Mouse (Mus musculus) brain, embryonic 14.5 days (tissue): ENCODE results near the gene Lamc2. TPM values are rescaled to one million over a fixed set of nuclear protein-coding genes. Genes with fewer than 3 reads are reported as not detected.

ENCODE experiments used
- DNase-seq: peaks from one replicate; pipeline ENCODE4 v3.0.0-alpha.2; 2011; ENCODE audit warnings: low read depth
- CTCF ChIP-seq: fragments of 200-500 bp; IDR thresholded peaks from 2 replicates; pipeline ENCODE4 v1.5.1; 2012; ENCODE audit warnings: inconsistent platforms, mild to moderate bottlenecking, moderate library complexity, borderline replicate concordance; ENCODE audit not compliant: insufficient read depth, insufficient read length; ENCODE audit errors: extremely low read depth
- POLR2A ChIP-seq: fragments of 200-500 bp; IDR thresholded peaks from 2 replicates; pipeline ENCODE4 v1.6.1; 2012; ENCODE audit warnings: mild to moderate bottlenecking, inconsistent platforms, borderline replicate concordance; ENCODE audit not compliant: poor library complexity, insufficient read depth, insufficient read length, severe bottlenecking; ENCODE audit errors: extremely low read depth
- polyA plus RNA-seq: library from polyadenylated mRNA; depleted of rRNA; stranded (reverse); fragments of >200 nt; gene quantifications from 2 replicates; pipeline ENCODE4 v1.2.3, GENCODE M21; 2012

Gene Lamc2
- polyA plus RNA-seq, 1 experiment, result 2.0 TPM

DNA sequence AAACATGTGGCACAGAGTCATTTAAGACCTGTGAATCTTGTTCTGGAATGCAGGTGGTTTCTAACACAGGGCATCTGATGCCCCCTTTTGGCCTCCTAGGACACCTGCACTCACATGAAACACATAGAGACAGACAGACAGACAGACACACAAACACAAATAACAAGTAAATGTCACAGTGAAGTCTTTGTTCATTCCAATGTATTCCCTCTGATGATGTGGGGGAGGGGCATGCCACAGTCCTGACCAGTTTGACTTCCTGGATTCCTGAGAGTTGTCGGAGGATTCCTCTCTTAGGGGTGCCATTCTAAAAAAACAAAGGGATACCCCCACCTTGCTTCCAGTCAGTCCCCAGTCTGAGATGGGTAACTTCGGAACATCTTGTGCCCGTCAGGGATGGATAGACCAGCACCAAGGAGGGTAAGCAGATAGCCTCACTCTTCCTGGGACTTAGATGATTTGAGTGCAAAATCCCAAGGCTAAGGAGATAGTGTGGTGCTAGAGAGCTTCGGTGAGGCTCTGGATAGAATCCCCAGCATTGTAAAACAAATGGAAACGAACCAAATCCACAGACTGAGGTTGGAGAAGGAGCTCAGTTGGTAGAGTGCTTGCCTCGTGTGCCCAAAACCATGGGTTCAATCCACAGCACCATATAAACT is 89.1 kb downstream of the Lamc2 start:
- TF ChIP-seq POLR2A, result no peak
- no peak for DNase-seq

DNA sequence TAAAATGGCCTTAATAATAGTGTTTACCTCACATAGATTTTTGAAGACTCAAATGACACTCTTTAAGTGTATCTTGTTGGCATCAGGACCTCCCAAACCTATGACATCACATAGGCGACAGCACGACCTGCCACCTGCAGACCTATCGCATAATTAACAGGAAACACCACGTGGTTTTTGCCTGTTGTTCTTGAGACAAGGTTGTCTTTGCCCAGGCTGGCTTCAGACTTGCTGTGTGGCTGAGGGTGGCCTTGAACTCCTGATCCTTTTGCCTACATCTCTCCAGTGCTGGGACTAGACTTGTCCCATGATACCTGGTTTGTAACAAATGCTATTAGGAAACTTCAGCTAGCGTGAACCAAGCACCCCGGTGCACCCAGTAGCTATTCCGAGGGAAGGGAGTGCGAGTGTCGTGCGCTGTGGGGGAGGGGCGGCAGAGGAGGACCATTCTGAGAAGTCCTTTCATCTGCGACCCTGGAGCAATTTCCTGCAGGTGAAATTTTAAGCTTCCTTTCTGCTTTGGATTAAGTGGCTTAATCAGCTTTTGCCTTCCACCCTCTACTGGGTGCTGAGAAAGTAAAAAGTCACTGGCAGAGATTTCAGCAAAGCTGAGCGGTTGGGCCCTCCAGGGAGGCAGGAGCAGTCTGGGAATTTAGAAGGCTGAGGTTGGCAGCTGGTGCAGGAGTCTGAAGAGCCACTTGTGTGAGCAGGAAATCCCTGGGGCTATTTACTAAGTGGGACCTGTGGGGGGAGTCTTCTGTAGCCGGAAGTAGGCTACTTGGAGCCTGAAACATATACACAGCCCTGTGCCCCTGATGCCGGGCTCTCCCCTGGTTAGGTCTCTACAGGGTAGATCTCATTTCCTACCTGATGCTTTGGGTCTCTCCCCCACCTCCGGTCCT is 90.2 kb downstream of the Lamc2 start:
- DNase-seq, result peak; percentile 40
- TF ChIP-seq CTCF (no peak), POLR2A (no peak)

DNA sequence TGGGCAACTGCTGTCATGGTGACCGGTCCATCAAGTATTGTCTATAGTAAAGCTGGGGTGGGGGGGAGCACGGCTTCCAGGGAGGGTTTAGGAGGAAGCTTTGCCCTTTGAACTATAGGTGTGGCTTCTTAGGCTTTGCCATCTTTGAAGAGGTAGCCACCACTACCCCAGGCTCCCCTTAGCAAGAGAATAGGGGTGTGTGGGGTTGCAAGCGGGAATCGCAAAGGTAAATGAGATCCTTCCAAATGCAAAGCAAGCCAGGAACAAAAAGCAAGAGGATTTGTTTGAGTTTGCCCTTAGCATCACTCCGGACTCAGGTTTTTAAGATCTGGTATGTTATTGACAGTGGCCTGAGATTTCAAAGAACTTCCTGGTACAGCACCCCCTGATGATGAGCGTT is 90.9 kb downstream of the Lamc2 start:
- no peak for DNase-seq
- TF ChIP-seq CTCF (no peak), POLR2A (no peak)

DNA sequence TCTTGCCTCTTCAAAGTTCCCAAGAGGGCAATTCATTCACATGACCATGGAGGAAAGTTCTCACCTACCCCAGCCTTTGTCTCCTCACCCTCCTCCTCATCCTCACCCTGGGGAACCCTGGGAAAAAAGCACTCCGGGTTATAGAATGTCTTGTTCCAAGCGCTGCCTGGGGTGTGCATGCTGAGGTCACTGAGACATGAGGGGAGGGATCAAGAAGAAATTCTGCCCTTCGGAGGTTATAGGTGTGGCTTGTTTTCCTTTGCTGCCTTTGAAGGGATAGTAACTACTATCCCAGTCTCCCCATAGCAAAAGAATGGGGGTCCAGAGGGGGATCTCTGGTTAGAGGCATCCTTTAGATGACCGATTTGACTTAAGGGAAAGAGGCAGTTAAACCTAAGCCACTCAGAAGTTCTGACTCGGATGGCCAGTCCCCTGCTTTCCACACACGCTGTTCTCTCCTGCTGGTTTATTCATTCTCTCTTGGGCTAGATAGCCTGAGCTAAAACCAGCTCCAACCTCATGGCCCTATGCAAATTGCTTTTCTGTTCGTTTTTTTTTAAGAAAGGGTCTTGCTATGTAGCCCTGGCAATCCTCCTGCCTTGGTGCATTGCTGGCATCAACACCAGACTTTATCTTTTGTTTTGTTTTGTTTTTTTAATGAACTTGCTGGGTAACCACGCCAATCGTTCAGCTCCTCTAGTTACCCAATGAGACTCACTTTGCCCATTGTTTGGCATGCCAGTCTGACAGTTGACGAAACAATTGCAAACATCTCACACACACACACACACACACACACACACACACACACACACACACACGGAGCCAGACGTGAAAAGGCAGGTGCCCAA is 91.8 kb downstream of the Lamc2 start:
- peak; percentile 55 for DNase-seq
- TF ChIP-seq POLR2A (no peak), CTCF (no peak)

DNA sequence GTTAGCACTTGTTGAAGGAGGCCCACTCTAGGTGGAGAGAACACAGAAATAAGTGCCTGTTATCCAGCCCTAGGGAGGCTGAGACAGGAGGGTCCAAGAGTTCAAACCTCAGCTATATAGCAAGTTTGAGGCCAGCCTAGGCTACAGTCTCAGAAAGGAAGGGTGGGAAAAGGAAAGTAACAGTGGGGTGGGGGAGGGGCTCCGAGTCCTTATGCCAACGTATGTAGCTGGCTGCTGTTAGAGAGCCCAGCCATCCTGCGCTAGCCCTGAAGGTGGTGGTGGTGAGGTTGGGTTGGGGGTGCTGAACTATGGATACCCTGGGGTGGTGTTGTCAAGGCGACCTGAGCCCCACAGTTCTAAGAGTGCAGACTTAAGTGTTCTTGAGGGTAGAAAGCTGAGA is 92.7 kb downstream of the Lamc2 start:
- TF ChIP-seq POLR2A (no peak), CTCF (no peak)
- no peak for DNase-seq

DNA sequence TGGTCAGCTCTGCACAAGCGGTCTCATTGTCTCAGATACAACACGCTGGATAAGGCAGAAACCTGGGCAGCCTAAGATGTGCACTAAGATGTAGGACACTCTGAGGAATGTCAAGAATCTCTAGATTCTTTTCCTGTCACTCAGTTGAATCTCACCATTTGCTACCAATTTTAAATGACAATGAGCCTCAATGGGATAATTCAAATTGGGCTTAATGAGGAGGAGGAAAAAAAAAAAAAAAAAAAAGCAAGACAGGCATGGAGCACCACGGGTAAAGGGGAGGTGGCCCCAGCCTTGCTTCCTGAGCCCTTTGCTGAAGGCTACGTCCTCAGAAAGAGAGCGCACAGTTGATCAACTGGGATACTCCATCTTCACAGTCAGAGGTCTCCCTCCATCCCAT is 93.1 kb downstream of the Lamc2 start:
- TF ChIP-seq POLR2A (no peak), CTCF (no peak)

DNA sequence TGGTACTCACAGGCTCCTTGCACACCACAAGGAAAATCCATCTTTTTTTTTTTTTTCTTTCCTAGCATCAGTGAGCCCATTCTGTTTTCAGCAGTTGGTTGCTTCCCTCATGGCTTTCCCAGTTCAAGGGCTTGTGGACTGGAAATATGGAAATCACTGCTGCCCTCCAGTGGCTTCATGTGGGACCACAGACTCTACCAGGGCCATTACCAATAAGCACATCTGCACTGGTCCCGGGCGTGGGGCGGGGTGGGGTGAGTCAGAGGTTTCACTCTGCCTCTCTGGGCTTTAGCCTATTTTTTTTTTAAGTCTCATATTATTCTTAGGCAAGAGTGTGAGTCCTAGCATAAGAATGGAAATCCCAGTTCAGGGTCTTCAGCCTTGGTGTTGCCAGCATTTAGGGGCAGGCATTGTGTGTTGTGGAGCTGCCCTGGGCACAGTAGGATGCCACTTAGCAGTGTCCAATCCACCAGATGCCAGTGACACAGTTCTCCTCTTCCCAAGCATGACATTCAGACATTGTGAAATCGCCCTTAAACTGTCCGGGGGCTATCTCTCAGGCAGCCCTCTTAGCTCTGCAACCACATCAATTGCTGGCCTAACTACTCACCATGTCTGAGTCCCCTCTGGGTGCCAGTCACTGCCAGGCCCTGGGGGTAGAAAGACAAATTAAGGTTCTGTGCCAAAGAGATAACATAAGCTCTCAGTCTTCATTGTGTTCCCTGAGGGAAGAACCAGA is 93.8 kb downstream of the Lamc2 start:
- TF ChIP-seq CTCF (peak; percentile 72; the same call in 1 of the 2 replicates), POLR2A (no peak)
- peak; percentile 87 for DNase-seq

More for the DNA sequence above, 93.1 kb downstream of the Lamc2 start:
- DNase-seq, result no peak

DNA sequence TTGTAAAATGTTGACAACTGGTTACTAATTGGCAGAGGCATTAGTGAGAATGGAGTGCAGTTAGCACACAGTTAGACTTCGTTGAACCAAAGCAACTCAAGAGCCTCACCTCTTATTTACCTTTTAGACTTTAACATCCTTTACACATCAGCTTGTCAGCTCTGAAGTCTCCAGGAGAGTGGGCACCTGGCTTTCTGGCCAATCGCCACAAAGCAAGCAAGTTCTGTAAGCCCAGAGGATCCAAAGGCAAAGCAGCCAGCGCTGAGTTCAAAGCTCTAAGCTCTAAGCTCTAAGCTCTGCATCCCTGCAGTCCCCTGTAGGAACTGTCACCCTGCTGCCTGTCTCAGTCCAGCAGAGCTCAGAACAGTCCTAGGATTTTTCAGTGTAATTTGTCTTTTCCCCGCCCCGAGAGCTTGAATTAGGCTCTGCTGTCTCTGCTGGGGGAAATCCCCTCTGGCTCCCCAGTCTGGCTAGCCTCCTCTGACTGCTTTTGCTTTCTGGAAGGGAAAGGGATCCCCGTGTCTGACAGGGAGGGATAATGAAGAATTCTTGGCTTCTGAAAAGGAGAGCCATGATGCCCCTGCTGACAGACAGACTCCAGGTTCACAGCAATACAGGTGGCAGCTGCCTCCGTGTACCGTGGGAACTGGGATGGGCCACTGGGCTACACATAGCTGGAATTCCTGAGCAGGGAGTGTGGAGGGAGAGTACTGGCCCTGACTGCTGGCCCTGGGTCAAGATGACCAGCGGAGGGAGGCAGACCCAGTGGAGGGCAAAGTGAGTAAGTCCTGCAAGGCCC is 94.6 kb downstream of the Lamc2 start:
- TF ChIP-seq CTCF, result no peak

DNA sequence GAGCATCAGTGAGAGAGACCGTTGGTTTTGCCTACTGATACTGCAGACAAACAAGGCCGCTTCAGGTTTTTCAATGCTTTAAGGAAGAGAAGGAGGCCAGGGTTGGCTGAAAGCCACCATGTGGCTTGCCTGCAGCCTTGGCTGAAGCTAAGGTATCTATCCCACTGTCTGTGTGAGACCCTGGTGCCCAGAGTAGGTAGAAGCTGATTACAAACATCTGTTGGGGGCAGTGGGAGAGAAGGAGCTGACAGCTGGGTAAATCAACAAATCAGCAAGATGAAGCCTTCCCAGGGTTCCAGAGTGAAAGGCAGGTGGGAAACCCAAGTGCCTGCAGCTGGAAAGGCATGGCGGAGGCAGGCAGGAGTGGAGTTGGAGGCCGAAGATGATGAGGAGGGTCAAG is 95.4 kb downstream of the Lamc2 start:
- DNase-seq, result no peak
- TF ChIP-seq POLR2A (no peak), CTCF (no peak)

More for the DNA sequence above, 94.6 kb downstream of the Lamc2 start:
- DNase-seq, result no peak

DNA sequence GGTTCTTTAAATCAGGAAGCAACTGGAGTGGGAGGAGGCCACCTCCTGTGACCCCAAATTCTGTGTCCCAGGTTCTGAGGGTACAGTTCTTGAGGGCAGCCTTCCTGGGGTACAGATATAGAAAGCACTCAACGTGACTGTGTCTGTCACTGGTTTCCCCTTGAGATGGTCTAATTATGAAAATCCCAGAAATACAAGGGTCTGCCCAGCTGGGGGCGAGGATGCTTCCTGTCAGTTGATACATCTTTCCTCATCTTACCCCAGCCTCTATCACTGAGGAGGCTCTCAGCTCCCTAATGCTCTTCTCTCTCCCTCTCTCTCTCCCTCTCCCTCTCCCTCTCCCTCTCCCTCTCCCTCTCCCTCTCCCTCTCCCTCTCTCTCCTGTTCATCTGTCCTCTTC is 96.2 kb downstream of the Lamc2 start:
- no peak for DNase-seq
- TF ChIP-seq POLR2A (no peak), CTCF (no peak)
